In the genomic region with DNA sequence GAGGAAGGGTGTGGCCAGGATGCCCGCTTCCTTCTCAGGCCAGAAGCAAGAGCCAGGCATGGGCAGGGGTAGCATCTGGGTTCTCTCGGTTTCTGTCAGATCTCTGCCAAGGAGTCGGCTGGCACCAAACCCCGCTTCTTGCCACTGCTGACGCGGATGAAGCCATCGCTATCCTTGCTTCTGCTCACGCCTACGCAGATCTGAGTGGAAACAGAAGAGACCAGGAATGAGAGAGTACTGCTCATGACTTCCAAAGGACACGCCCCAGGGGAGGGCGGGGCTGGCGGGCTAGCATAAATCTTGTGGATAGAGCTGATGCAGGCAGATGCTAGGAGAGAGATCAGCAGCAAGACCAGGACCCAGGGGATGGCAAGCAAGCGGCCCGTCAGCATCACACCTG, we compare ENCODE assay signal across 19 mouse cellular contexts. TPM values are rescaled to one million over a fixed set of nuclear protein-coding genes. Genes with fewer than 3 reads are reported as not detected.
DNase-seq lines count a peak whose midpoint lies in the region; ATAC-seq and TF ChIP-seq lines count a peak whose summit lies in the region.
"Had no signal": no experiment of that assay in that cellular context is flagged by ENCODE, and none has a peak within 500 bp of the region (broad histone marks: within the 10 kb centered on the region; RNA-seq: fewer than 3 reads in every experiment).

No protein-coding gene starts in this region.

- H3K4me2 ChIP-seq in liver, postnatal 0 days (ENCODE audit: low read depth, low read length) = no peak overlapping the region
- H3K4me2 ChIP-seq in forebrain, embryonic 13.5 days = no peak overlapping the region
- H3K4me2 ChIP-seq: hindbrain, embryonic 15.5 days; limb, embryonic 13.5 days; lung, embryonic 15.5 days; midbrain, embryonic 13.5 days had no signal

- H3K4me3 ChIP-seq in liver, postnatal 0 days (ENCODE audit: low read depth, low read length) = no peak overlapping the region
- H3K4me3 ChIP-seq in forebrain, embryonic 13.5 days = no peak overlapping the region
- H3K4me3 ChIP-seq: hindbrain, embryonic 15.5 days; limb, embryonic 13.5 days; lung, embryonic 15.5 days; midbrain, embryonic 13.5 days had no signal

- peaks cover 15% of the 10 kb centered on the region for H3K27me3 ChIP-seq in liver, postnatal 0 days (ENCODE audit: insufficient read depth, low read length)
- peaks cover 15% of the 10 kb centered on the region for H3K27me3 ChIP-seq in forebrain, embryonic 13.5 days
- H3K27me3 ChIP-seq: hindbrain, embryonic 15.5 days had no signal

- H3K9me3 ChIP-seq in liver, postnatal 0 days (ENCODE audit: low read length) = no peaks in the 10 kb centered on the region
- no peaks in the 10 kb centered on the region for H3K9me3 ChIP-seq in forebrain, embryonic 13.5 days (replicated peaks)
- H3K9me3 ChIP-seq: hindbrain, embryonic 15.5 days; limb, embryonic 13.5 days; lung, embryonic 15.5 days; midbrain, embryonic 13.5 days had no signal

- no peak for TF ChIP-seq EP300 in liver, postnatal 0 days (IDR thresholded peaks at IDR 0.05; ENCODE audit: low read depth)

- H3K4me1 ChIP-seq in liver, postnatal 0 days (ENCODE audit: insufficient read depth) = peaks cover 2% of the 10 kb centered on the region; the same call in 1 of the 2 replicates
- peaks cover 20% of the 10 kb centered on the region for H3K4me1 ChIP-seq in forebrain, embryonic 13.5 days

- no peak for TF ChIP-seq CTCF in liver, postnatal 0 days (IDR thresholded peaks at IDR 0.05; ENCODE audit: low read depth)

- H3K27ac ChIP-seq in liver, postnatal 0 days (ENCODE audit: low read depth) = no peak overlapping the region
- H3K27ac ChIP-seq in forebrain, embryonic 13.5 days = no peak overlapping the region
- H3K27ac ChIP-seq: hindbrain, embryonic 15.5 days; limb, embryonic 13.5 days; lung, embryonic 15.5 days; midbrain, embryonic 13.5 days had no signal

- 64% methylated on average over 14 of the region's 14 CpGs for WGBS in liver, postnatal 0 days (ENCODE audit: insufficient replicate concordance)
- WGBS in forebrain, embryonic 13.5 days = 69% methylated on average over 14 of the region's 14 CpGs

- intact Hi-C loops in left cerebral cortex, postnatal 25 days (cut with DNase I) = no loop called here

- no peaks in the 10 kb centered on the region for H3K36me3 ChIP-seq in liver, postnatal 0 days (replicated peaks; ENCODE audit: insufficient read depth, low read length)
- H3K36me3 ChIP-seq in forebrain, embryonic 13.5 days (ENCODE audit: poor library complexity, severe bottlenecking) = no peaks in the 10 kb centered on the region
- H3K36me3 ChIP-seq: hindbrain, embryonic 15.5 days; limb, embryonic 13.5 days; lung, embryonic 15.5 days; midbrain, embryonic 13.5 days had no signal

- ATAC-seq in liver, postnatal 0 days = no peak
- ATAC-seq in forebrain, embryonic 13.5 days = no peak
- ATAC-seq: midbrain, embryonic 13.5 days had no signal

- peak; percentile 48 to 69 for DNase-seq in cerebellum, postnatal 25 days
- no peak for DNase-seq in cerebellum, adult 9-11 months
- peak; percentile 90 for DNase-seq in right cerebral cortex, adult 18-20 months
- DNase-seq in right cerebral cortex, postnatal 4 days = no peak
- DNase-seq in left cerebral cortex, postnatal 25 days (ENCODE audit: low spot score in 2 of 2) = peak; percentile 57 to 95
- DNase-seq in liver, postnatal 0 days = no peak
- DNase-seq in adrenal gland, adult 18-20 months (ENCODE audit: low spot score in 2 of 2) = no peak
- DNase-seq: adrenal gland, postnatal 25 days; heart, postnatal 10 days; kidney, adult 18-20 months; layer of hippocampus, adult 9-11 months; retina, postnatal 1 day had no signal

- H3K9ac ChIP-seq in liver, postnatal 0 days (replicated peaks) = no peak overlapping the region
- H3K9ac ChIP-seq in forebrain, embryonic 13.5 days = no peak overlapping the region
- H3K9ac ChIP-seq: hindbrain, embryonic 15.5 days; limb, embryonic 13.5 days; lung, embryonic 15.5 days; midbrain, embryonic 13.5 days had no signal

RNA-seq across cellular contexts. Expression of a gene that starts 11.4 kb away (rescaled TPM):
- total RNA-seq in left cerebral cortex, postnatal 25 days (2021) = 100 to 1,000 TPM; 560 to 589 TPM
- polyA plus RNA-seq in liver, postnatal 0 days (2015; fragmentation: Nextera tagmentation; extraction: Ambion mirVana) = 568 TPM in 2 replicates
- polyA plus RNA-seq in forebrain, embryonic 13.5 days (2015; fragmentation: Nextera tagmentation; extraction: Ambion mirVana) = 801 and 821 TPM in 2 replicates
- 1,000 to 10,000 TPM; 1,100 to 1,184 TPM for total RNA-seq in adrenal gland, adult 18-20 months (2021)

RNA-seq across cellular contexts. Expression of a gene that starts 15.0 kb away (rescaled TPM):
- total RNA-seq in left cerebral cortex, postnatal 25 days (2021) = 100 to 1,000 TPM; 155 to 167 TPM
- polyA plus RNA-seq in liver, postnatal 0 days (2015; fragmentation: Nextera tagmentation; extraction: Ambion mirVana) = 0.23 and 0.77 TPM in 2 replicates
- 25.9 and 29.9 TPM in 2 replicates for polyA plus RNA-seq in forebrain, embryonic 13.5 days (2015; fragmentation: Nextera tagmentation; extraction: Ambion mirVana)
- 10 to 100 TPM in 1 of 2 experiments, 1 to 10 TPM in 1; 8.6 to 10.1 TPM for total RNA-seq in adrenal gland, adult 18-20 months (2021)
- total RNA-seq: common myeloid progenitor, adult 5-6 weeks had no signal

RNA-seq across cellular contexts. Expression of a gene that starts 15.4 kb away (rescaled TPM):
- total RNA-seq in left cerebral cortex, postnatal 25 days (2021) = 10 to 100 TPM; 63.4 to 76.9 TPM
- 0.07 and 0.13 TPM in 2 replicates for polyA plus RNA-seq in liver, postnatal 0 days (2015; fragmentation: Nextera tagmentation; extraction: Ambion mirVana)
- polyA plus RNA-seq in forebrain, embryonic 13.5 days (2015; fragmentation: Nextera tagmentation; extraction: Ambion mirVana) = 1.2 and 1.6 TPM in 2 replicates
- 10 to 100 TPM in 1 of 2 experiments, 1 to 10 TPM in 1; 5.0 to 12.3 TPM for total RNA-seq in adrenal gland, adult 18-20 months (2021)
- total RNA-seq: common myeloid progenitor, adult 5-6 weeks had no signal

RNA-seq across cellular contexts. Expression of a gene that starts 41.9 kb away (rescaled TPM):
- total RNA-seq in left cerebral cortex, postnatal 25 days (2021) = 1 to 10 TPM in 1 of 2 experiments, under 1 TPM in 1; 0.89 to 1.7 TPM
- 9.9 and 10.0 TPM in 2 replicates for polyA plus RNA-seq in liver, postnatal 0 days (2015; fragmentation: Nextera tagmentation; extraction: Ambion mirVana)
- 8.4 and 11.0 TPM in 2 replicates for polyA plus RNA-seq in forebrain, embryonic 13.5 days (2015; fragmentation: Nextera tagmentation; extraction: Ambion mirVana)
- total RNA-seq in adrenal gland, adult 18-20 months (2021) = under 1 TPM; 0.45 to 0.63 TPM

RNA-seq across cellular contexts. Expression of a gene that starts 51.6 kb away (rescaled TPM):
- 10 to 100 TPM; 22.0 to 22.4 TPM for total RNA-seq in left cerebral cortex, postnatal 25 days (2021)
- polyA plus RNA-seq in liver, postnatal 0 days (2015; fragmentation: Nextera tagmentation; extraction: Ambion mirVana) = 0.75 TPM in 2 replicates
- 0.14 and 0.34 TPM in 2 replicates for polyA plus RNA-seq in forebrain, embryonic 13.5 days (2015; fragmentation: Nextera tagmentation; extraction: Ambion mirVana)
- total RNA-seq in adrenal gland, adult 18-20 months (2021) = 10 to 100 TPM in 1 of 2 experiments, 1 to 10 TPM in 1; 6.9 to 16.2 TPM
- polyA plus RNA-seq: neural tube, embryonic 11.5 days had no signal

Comparison
In these comparisons a context has a peak if more than half of its experiments do, and no peak if none do; other contexts are left out.
1. DNase-seq: peak in cerebellum, postnatal 25 days (2 of 2), right cerebral cortex, adult 18-20 months (single experiment) and left cerebral cortex, postnatal 25 days (2 of 2); none in cerebellum, adult 9-11 months (single experiment), right cerebral cortex, postnatal 4 days (single experiment), liver, postnatal 0 days (single experiment) and adrenal gland, adult 18-20 months (0 of 2).
2. RNA of a gene that starts 15.0 kb away (total RNA-seq): 155 to 167 TPM in left cerebral cortex, postnatal 25 days; 8.6 to 10.1 TPM in adrenal gland, adult 18-20 months; every median in the first group is over 10 times any median in the second.
3. RNA of a gene that starts 15.4 kb away (total RNA-seq): 63.4 to 76.9 TPM in left cerebral cortex, postnatal 25 days; 5.0 to 12.3 TPM in adrenal gland, adult 18-20 months; every median in the first group is over 4 times any median in the second.